Mouse (Mus musculus) kidney, postnatal 0 days (tissue): ENCODE results near the gene Elovl5. TPM values are rescaled to one million over a fixed set of nuclear protein-coding genes. Genes with fewer than 3 reads are reported as not detected.
"Not testable (repeated sequence)": the region's sequence is repeated elsewhere in the genome, so short reads cannot be mapped to it uniquely, and the experiment has no call there.

Source experiments
- ATAC-seq: fragments of 200-750 bp; cut with Nextera tagmentation; replicated peaks from 2 replicates; pipeline ENCODE4 v1.8.0; 2017; ENCODE audit warnings: low read depth, moderate number of reproducible peaks, moderate TSS enrichment, moderate library complexity; ENCODE audit not compliant: low FRiP score
- DNase-seq: peaks from one replicate; pipeline ENCODE4 v3.0.0-alpha.2; 2016; ENCODE audit warnings: low spot score
- H3K27ac ChIP-seq: fragments of 300-500 bp; sonication (generic); 2 replicates; pipeline ENCODE4 v1.5.1; 2014; ENCODE audit warnings: mild to moderate bottlenecking
- H3K27me3 ChIP-seq: fragments of 300-500 bp; sonication (generic); 2 replicates; pipeline ENCODE4 v1.6.1; 2014; ENCODE audit warnings: low read length, mixed read lengths; ENCODE audit not compliant: insufficient read depth
- H3K36me3 ChIP-seq: fragments of 300-500 bp; sonication (generic); 2 replicates; pipeline ENCODE4 v1.6.1; 2014; ENCODE audit warnings: low read length, mixed read lengths; ENCODE audit not compliant: insufficient read depth
- H3K4me1 ChIP-seq: fragments of 300-500 bp; sonication (generic); replicated peaks from 2 replicates; pipeline ENCODE4 v1.6.1; 2014; ENCODE audit warnings: antibody characterized with exemption, low read length, mixed read lengths; ENCODE audit not compliant: insufficient read depth
- H3K4me2 ChIP-seq: fragments of 300-500 bp; sonication (generic); 2 replicates; pipeline ENCODE4 v1.6.1; 2014; ENCODE audit warnings: mild to moderate bottlenecking, low read length, moderate library complexity, mixed read lengths
- H3K4me3 ChIP-seq: fragments of 300-500 bp; sonication (generic); replicated peaks from 2 replicates; pipeline ENCODE4 v1.5.1; 2014; ENCODE audit warnings: low read depth, low read length
- H3K9ac ChIP-seq: fragments of 300-500 bp; sonication (generic); 2 replicates; pipeline ENCODE4 v1.6.1; 2014; ENCODE audit warnings: low read depth, low read length
- H3K9me3 ChIP-seq: fragments of 300-500 bp; sonication (generic); replicated peaks from 2 replicates; pipeline ENCODE4 v1.6.1; 2016; ENCODE audit warnings: low read length, inconsistent platforms, mixed read lengths
- CTCF ChIP-seq: IDR thresholded peaks from 2 replicates; pipeline ENCODE4 v1.5.1; 2016; ENCODE audit warnings: antibody characterized with exemption, low read depth, mild to moderate bottlenecking, moderate library complexity
- WGBS: fragments of 180-500 bp; shearing (Covaris S2); extraction: QIAGEN DNeasy Blood & Tissue Kit; methylation state at CpG from one replicate; pipeline ENCODE4 v1.1.7; 2014; 5-methylcytosine and 5-hydroxymethylcytosine counted together
- polyA plus RNA-seq: library from polyadenylated mRNA; unstranded; fragments of >200 nt; fragmentation: Nextera tagmentation; extraction: Ambion mirVana; gene quantifications from 2 replicates; pipeline ENCODE4 v1.2.1, GENCODE M21; 2015

Elovl5 gene
- polyA plus RNA-seq, 1 experiment from 2014 or later: 60.5 TPM

- Histone ChIP-seq H3K9ac (no peak overlapping the region), H3K27me3 (no peaks in the 10 kb centered on the region), H3K36me3 (peaks cover 14% of the 10 kb centered on the region; the same call in 1 of the 2 replicates), H3K27ac (no peak overlapping the region), H3K4me2 (no peak overlapping the region), H3K4me3 (no peak overlapping the region), H3K4me1 (no peaks in the 10 kb centered on the region), H3K9me3 (no peaks in the 10 kb centered on the region)
- DNase-seq: no peak
- WGBS: 86% methylated on average over 6 of the region's 6 CpGs
- no peak for TF ChIP-seq CTCF
- ATAC-seq: no peak
Observed at GRCm38 (mm10) chr9:77983521-77983920, 66.4 kb downstream of the Elovl5 start.

DNA sequence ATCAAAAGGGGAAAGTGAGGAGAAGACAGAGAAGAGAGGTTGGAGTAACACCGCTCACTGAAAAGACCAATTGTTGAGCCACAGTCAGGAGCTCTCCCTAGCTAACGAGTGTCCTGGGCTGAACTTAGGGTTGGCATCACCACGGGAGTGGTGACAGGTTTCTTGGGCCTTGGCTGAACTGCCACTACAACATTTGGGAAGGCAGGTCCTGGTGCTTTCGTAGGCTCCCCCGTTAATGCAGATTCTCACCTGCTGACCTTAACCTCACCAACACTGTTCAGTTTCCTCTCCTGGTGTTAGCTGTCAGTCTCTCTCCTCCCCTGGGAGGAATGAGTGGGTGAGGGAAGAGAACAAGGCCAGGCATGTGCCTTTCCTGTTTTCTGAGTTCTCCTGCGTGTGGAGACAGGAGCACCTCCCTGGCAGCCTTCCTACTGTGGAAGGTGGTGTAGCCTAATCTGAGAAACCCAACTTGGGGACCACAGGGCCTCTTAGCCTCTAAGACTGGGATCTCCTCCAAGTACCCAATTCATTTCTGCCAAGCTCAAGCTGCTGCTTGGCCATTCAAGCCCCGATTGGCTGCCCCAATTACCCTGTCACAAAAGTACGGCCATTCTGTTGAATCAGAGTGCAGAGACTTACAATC, 69.1 kb downstream of the Elovl5 start:
- Histone ChIP-seq H3K4me3 (no peak overlapping the region), H3K36me3 (peaks cover 7% of the 10 kb centered on the region; the same call in 1 of the 2 replicates), H3K9me3 (no peaks in the 10 kb centered on the region), H3K9ac (no peak overlapping the region), H3K27ac (no peak overlapping the region), H3K4me1 (no peaks in the 10 kb centered on the region), H3K4me2 (no peak overlapping the region), H3K27me3 (no peaks in the 10 kb centered on the region)
- no peak for ATAC-seq
- WGBS: 74% methylated on average over 8 of the region's 8 CpGs
- TF ChIP-seq CTCF: no peak
- DNase-seq: no peak

DNA sequence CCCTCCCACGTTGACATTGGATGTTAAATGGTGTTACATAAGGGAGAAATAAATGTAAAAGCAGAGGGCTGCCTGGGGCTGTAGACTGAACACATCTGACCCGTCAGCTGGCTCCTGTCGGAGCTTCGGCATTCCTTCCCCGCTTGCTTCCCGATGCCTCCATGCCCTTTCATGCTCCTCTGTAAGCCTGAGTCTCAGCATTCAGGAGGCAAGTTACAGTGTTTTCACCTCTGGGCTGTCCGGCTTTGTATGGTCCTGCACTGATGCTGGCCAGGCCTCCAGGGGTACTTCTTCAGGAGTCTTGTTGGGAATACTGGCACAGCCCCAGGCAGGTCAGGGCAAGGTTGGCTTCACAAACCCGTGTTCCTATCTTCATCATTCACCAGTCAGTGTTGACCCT, 72.5 kb downstream of the Elovl5 start:
- ATAC-seq (no peak), DNase-seq (peak; percentile 34)
- no peak overlapping the region for H3K27ac ChIP-seq
- no peaks in the 10 kb centered on the region for H3K9me3 ChIP-seq
- H3K36me3 ChIP-seq: no peaks in the 10 kb centered on the region
- H3K4me2 ChIP-seq: no peak overlapping the region
- H3K9ac ChIP-seq: no peak overlapping the region
- TF ChIP-seq CTCF: no peak
- no peaks in the 10 kb centered on the region for H3K27me3 ChIP-seq
- 52% methylated on average over 8 of the region's 8 CpGs for WGBS
- no peaks in the 10 kb centered on the region for H3K4me1 ChIP-seq
- no peak overlapping the region for H3K4me3 ChIP-seq

GRCm38 (mm10) chr9:77990278-77990677, 73.1 kb downstream of the Elovl5 start:
- ATAC-seq (no peak), DNase-seq (no peak)
- WGBS: 78% methylated on average over 8 of the region's 8 CpGs
- H3K27me3 ChIP-seq: no peaks in the 10 kb centered on the region
- H3K27ac ChIP-seq: no peak overlapping the region
- H3K4me2 ChIP-seq: no peak overlapping the region
- TF ChIP-seq CTCF: no peak
- H3K4me3 ChIP-seq: no peak overlapping the region
- H3K9me3 ChIP-seq: no peaks in the 10 kb centered on the region
- H3K4me1 ChIP-seq: no peaks in the 10 kb centered on the region
- H3K36me3 ChIP-seq: no peaks in the 10 kb centered on the region
- H3K9ac ChIP-seq: no peak overlapping the region

- no peak overlapping the region for H3K4me3 ChIP-seq
- no peak overlapping the region for H3K27ac ChIP-seq
- DNase-seq (no peak), ATAC-seq (no peak)
- no peaks in the 10 kb centered on the region for H3K27me3 ChIP-seq
- H3K9ac ChIP-seq: no peak overlapping the region
- H3K36me3 ChIP-seq: no peaks in the 10 kb centered on the region
- no peaks in the 10 kb centered on the region for H3K4me1 ChIP-seq
- whole genome bisulfite sequencing: 92% methylated on average over 4 of the region's 4 CpGs
- H3K9me3 ChIP-seq: no peaks in the 10 kb centered on the region
- no peak for TF ChIP-seq CTCF
- no peak overlapping the region for H3K4me2 ChIP-seq
Observed at GRCm38 (mm10) chr9:77991650-77992049, 74.5 kb downstream of the Elovl5 start.

DNA sequence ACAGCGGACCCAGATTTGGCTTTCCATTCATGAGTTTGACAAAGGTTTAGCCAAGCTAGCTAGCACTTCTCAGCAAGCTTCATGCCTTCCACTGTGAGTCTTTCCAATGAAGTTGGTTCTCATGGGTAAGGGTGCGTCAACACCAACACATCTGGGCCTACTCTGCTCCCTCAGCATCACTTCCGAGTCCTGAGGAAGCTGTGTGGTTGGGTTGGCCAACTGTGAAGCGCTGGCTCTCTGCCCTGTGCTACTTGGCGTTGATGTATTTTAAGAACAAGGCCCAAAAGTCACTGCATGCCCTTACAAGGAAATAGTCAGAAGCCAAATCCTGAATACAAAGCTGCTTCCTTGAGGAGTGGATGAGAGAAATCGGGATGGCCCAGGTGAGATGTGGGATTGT, 75.1 kb downstream of the Elovl5 start:
- Histone ChIP-seq H3K9ac (no peak overlapping the region), H3K4me1 (no peaks in the 10 kb centered on the region), H3K4me3 (no peak overlapping the region), H3K27me3 (no peaks in the 10 kb centered on the region), H3K27ac (no peak overlapping the region), H3K4me2 (no peak overlapping the region), H3K9me3 (no peaks in the 10 kb centered on the region), H3K36me3 (no peaks in the 10 kb centered on the region)
- WGBS: 84% methylated on average over 6 of the region's 6 CpGs
- ATAC-seq (no peak), DNase-seq (no peak)
- TF ChIP-seq CTCF: no peak

GRCm38 (mm10) chr9:77993101-77993500, 75.9 kb downstream of the Elovl5 start:
- ATAC-seq: no peak
- no peaks in the 10 kb centered on the region for H3K36me3 ChIP-seq
- TF ChIP-seq CTCF: no peak
- H3K4me1 ChIP-seq: no peaks in the 10 kb centered on the region
- H3K4me3 ChIP-seq: no peak overlapping the region
- H3K27me3 ChIP-seq: no peaks in the 10 kb centered on the region
- no peaks in the 10 kb centered on the region for H3K9me3 ChIP-seq
- H3K9ac ChIP-seq: no peak overlapping the region
- no peak overlapping the region for H3K27ac ChIP-seq
- WGBS: 83% methylated on average over 1 of the region's 1 CpGs
- DNase-seq: no peak
- H3K4me2 ChIP-seq: no peak overlapping the region

DNA sequence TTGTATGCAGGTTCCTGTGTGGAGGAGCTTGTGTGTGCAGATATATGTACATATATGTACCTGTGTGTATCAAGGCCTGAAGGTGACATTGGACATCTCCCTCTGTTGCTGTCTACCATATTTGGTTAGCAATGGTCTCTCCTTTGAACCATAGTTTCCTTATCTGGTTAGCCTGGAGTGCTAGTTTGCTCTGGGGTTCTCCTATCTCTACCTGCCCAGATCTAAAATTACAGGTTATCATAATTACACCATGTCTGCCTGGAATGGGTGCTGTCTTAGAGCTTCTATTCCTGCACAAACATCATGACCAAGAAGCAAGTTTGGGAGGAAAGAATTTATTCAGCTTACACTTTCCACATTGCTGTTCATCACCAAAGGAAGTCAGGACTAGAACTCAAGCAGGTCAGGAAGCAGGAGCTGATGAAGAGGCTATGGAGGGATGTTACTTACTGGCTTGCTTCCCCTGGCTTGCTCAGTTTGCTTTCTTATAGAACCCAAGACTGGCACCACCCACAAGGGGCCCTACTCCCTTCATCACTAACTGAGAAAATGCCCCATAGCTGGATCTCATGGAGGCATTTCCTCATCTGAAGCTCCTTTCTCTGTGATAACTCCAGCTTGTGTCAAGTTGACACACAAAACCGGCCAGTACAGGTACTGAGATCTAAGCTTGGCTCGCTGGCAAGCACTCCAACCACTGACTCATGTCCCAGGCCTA, 76.5 kb downstream of the Elovl5 start:
- H3K9ac ChIP-seq, H3K4me2 ChIP-seq, H3K4me3 ChIP-seq, H3K4me1 ChIP-seq, ATAC-seq, H3K9me3 ChIP-seq, DNase-seq, H3K27me3 ChIP-seq, H3K27ac ChIP-seq, H3K36me3 ChIP-seq: not testable (repeated sequence)
- 86% methylated on average over 2 of the region's 2 CpGs for WGBS
